Mouse (Mus musculus): Measurements from ENCODE around the gene Nptxr.

- TF ChIP-seq POLR2A (IDR thresholded peaks at IDR 0.05; ENCODE audit: borderline replicate concordance, insufficient read depth, low read length) (no peak), CTCF (IDR thresholded peaks at IDR 0.05; ENCODE audit: borderline replicate concordance, insufficient read depth, low read depth, low read length) (no peak)
Measured at GRCm38 (mm10) chr15:79768302-79768701, 36.3 kb downstream of the Nptxr start.

All from cerebellum, adult 2 months (tissue).